Mouse (Mus musculus) testis, adult 2 months (tissue): ENCODE measurements around the gene Hist3h2a.

ENCODE experiments used
- CTCF ChIP-seq: fragments of 200-500 bp; IDR thresholded peaks from 2 replicates; pipeline ENCODE4 v1.5.1; 2012; ENCODE audit warnings: low read depth, mild to moderate bottlenecking, inconsistent platforms, low read length, moderate library complexity; ENCODE audit not compliant: control insufficient read depth, insufficient read depth, insufficient replicate concordance
- POLR2A ChIP-seq: fragments of 200-500 bp; IDR thresholded peaks from 2 replicates; pipeline ENCODE4 v1.6.1; 2012; ENCODE audit warnings: low read depth, mild to moderate bottlenecking, inconsistent platforms, low read length, moderate library complexity; ENCODE audit not compliant: control insufficient read depth

DNA sequence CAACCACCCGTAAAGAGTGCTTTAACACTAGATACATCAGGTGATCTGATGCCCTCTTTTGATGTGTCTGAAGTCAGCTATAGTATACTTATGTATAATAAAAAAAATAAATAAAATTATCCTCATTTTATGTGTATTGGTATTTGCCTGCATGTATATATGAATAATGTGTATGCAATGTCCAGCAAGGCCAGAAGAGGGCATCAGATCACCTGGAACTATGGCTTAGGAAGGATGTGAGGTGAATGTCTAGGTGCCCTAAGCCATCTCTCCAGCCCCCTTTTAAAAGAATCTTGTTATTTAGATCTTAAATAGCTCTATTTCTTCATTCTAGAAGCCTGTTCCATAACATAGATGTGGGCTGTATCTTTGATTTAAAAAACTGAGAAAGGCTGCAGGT, 12.9 kb downstream of the Hist3h2a start:
- TF ChIP-seq CTCF (no peak), POLR2A (no peak)
